Mouse (Mus musculus) testis, adult 2 months (tissue): ENCODE measurements around the gene Spata16. TPM values are rescaled to one million over a fixed set of nuclear protein-coding genes. Genes with fewer than 3 reads are reported as not detected.

Experiments
- H3K27ac ChIP-seq: fragments of 200-500 bp; 2 replicates; pipeline ENCODE4 v1.5.1; 2012; ENCODE audit warnings: low read depth, low read length; ENCODE audit not compliant: control insufficient read depth, insufficient read depth
- H3K27me3 ChIP-seq: fragments of 200-500 bp; 2 replicates; pipeline ENCODE4 v1.6.1; 2012; ENCODE audit warnings: mild to moderate bottlenecking, low read length, moderate library complexity; ENCODE audit not compliant: control insufficient read depth, insufficient read depth
- H3K36me3 ChIP-seq: fragments of 200-500 bp; 2 replicates; pipeline ENCODE4 v1.6.1; 2012; ENCODE audit warnings: mild to moderate bottlenecking, low read length; ENCODE audit not compliant: control insufficient read depth, insufficient read depth
- H3K4me1 ChIP-seq: fragments of 200-500 bp; 2 replicates; pipeline ENCODE4 v1.6.1; 2012; ENCODE audit warnings: low read length; ENCODE audit not compliant: control insufficient read depth, insufficient read depth
- H3K4me3 ChIP-seq: fragments of 200-500 bp; 2 replicates; pipeline ENCODE4 v1.5.1; 2012; ENCODE audit warnings: low read depth, mild to moderate bottlenecking, low read length, moderate library complexity, mixed read lengths; ENCODE audit not compliant: control insufficient read depth
- CTCF ChIP-seq: fragments of 200-500 bp; IDR thresholded peaks from 2 replicates; pipeline ENCODE4 v1.5.1; 2012; ENCODE audit warnings: low read depth, mild to moderate bottlenecking, inconsistent platforms, low read length, moderate library complexity; ENCODE audit not compliant: control insufficient read depth, insufficient read depth, insufficient replicate concordance
- POLR2A ChIP-seq: fragments of 200-500 bp; IDR thresholded peaks from 2 replicates; pipeline ENCODE4 v1.6.1; 2012; ENCODE audit warnings: low read depth, mild to moderate bottlenecking, inconsistent platforms, low read length, moderate library complexity; ENCODE audit not compliant: control insufficient read depth
- polyA plus RNA-seq: library from polyadenylated mRNA; depleted of rRNA; stranded (reverse); fragments of >200 nt; gene quantifications from 2 replicates; pipeline ENCODE4 v1.2.3, GENCODE M21; 2012; rRNA removed

Spata16 gene
- polyA plus RNA-seq = 144 and 158 TPM in 2 replicates

GRCm38 (mm10) chr3:26637402-26637801 lies at the start of gene Spata16:
TSS of gene Spata16 (plus strand) at chr3:26637620.
- Histone ChIP-seq H3K4me3 (peak within 1 kb of the TSS; percentile 96), H3K4me1 (peaks cover 2% of the 10 kb centered on the region), H3K27ac (peak within 1 kb of the TSS; percentile 96), H3K27me3 (no peaks in the 10 kb centered on the region), H3K36me3 (no peaks in the 10 kb centered on the region)
- TF ChIP-seq CTCF (no peak), POLR2A (peak; percentile 48; the same call in 1 of the 2 replicates)

GRCm38 (mm10) chr3:26604861-26605260 lies 32.6 kb upstream of the Spata16 start:
- Histone ChIP-seq H3K4me1 (peaks cover 5% of the 10 kb centered on the region; the same call in 1 of the 2 replicates), H3K27me3 (no peaks in the 10 kb centered on the region)
- no peak for TF ChIP-seq CTCF
- TF ChIP-seq POLR2A = no peak

GRCm38 (mm10) chr3:26608531-26608930 lies 28.9 kb upstream of the Spata16 start:
- Histone ChIP-seq H3K27me3 (no peaks in the 10 kb centered on the region), H3K4me3 (no peak overlapping the region), H3K27ac (no peak overlapping the region), H3K4me1 (no peaks in the 10 kb centered on the region), H3K36me3 (no peaks in the 10 kb centered on the region)
- TF ChIP-seq CTCF (no peak), POLR2A (no peak)

More at GRCm38 (mm10) chr3:26604861-26605260, 32.6 kb upstream of the Spata16 start:
- H3K27ac ChIP-seq = no peak overlapping the region
- no peak overlapping the region for H3K4me3 ChIP-seq
- H3K36me3 ChIP-seq = no peaks in the 10 kb centered on the region

- peak overlapping the region; percentile 64 for H3K4me3 ChIP-seq
- no peak for TF ChIP-seq CTCF
- TF ChIP-seq POLR2A = peak; percentile 36; the same call in 1 of the 2 replicates
- H3K36me3 ChIP-seq = no peaks in the 10 kb centered on the region
- peaks cover 2% of the 10 kb centered on the region for H3K4me1 ChIP-seq
- H3K27ac ChIP-seq = no peak overlapping the region
- H3K27me3 ChIP-seq = no peaks in the 10 kb centered on the region
Measured at GRCm38 (mm10) chr3:26639214-26639613, 1.8 kb downstream of the Spata16 start.

GRCm38 (mm10) chr3:26639851-26640250 lies 2.4 kb downstream of the Spata16 start:
- Histone ChIP-seq H3K4me3 (peak overlapping the region; percentile 45; the same call in 1 of the 2 replicates), H3K36me3 (no peaks in the 10 kb centered on the region), H3K27ac (no peak overlapping the region), H3K4me1 (peaks cover 2% of the 10 kb centered on the region), H3K27me3 (no peaks in the 10 kb centered on the region)
- TF ChIP-seq CTCF (no peak), POLR2A (no peak)

- H3K27ac ChIP-seq = no peak overlapping the region
- peak overlapping the region; percentile 24; the same call in 1 of the 2 replicates for H3K4me3 ChIP-seq
- peaks cover 2% of the 10 kb centered on the region for H3K4me1 ChIP-seq
- no peaks in the 10 kb centered on the region for H3K27me3 ChIP-seq
- no peaks in the 10 kb centered on the region for H3K36me3 ChIP-seq
- no peak for TF ChIP-seq CTCF
- no peak for TF ChIP-seq POLR2A
Measured at GRCm38 (mm10) chr3:26640321-26641075, 3.1 kb downstream of the Spata16 start.

- H3K27me3 ChIP-seq = no peaks in the 10 kb centered on the region
- H3K27ac ChIP-seq = no peak overlapping the region
- H3K4me1 ChIP-seq = peaks cover 2% of the 10 kb centered on the region
- no peaks in the 10 kb centered on the region for H3K36me3 ChIP-seq
- no peak for TF ChIP-seq CTCF
- no peak for TF ChIP-seq POLR2A
- H3K4me3 ChIP-seq = no peak overlapping the region
Measured at GRCm38 (mm10) chr3:26641351-26642249, 4.2 kb downstream of the Spata16 start.
